Mouse (Mus musculus): ENCODE measurements around the gene Fam171a1. TPM values are rescaled to one million over a fixed set of nuclear protein-coding genes. Genes with fewer than 3 reads are reported as not detected.

Gene Fam171a1
- polyA plus RNA-seq, 1 experiment: 29.1 TPM

DNA sequence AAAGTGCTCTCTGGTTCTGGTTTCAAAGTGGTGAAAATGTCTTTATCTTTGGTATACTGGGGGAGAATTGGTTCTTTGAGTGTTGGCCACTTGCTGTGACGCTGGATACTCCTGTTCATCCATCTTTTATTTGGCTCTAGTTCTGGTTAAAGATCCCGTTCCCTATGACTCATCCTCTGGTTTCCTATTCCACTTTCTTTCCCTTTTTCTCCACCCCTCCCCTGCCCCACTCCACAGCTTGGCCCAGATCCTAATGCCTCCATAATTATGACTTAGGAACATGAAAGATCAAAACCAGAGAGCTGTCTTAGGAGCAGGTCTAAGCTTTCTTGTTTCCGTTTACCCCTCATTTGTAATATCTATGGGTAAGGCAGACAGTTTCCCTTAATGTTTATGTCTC lies 130.2 kb downstream of the Fam171a1 start:
- Histone ChIP-seq H3K27ac (ENCODE audit: insufficient read depth, low read length) (no peak overlapping the region), H3K27me3 (ENCODE audit: control insufficient read depth, insufficient read depth, low read length) (no peaks in the 10 kb centered on the region), H3K4me3 (replicated peaks; ENCODE audit: insufficient read depth, low read depth, low read length) (no peak overlapping the region), H3K4me1 (ENCODE audit: control insufficient read depth, insufficient read depth, low read length) (no peaks in the 10 kb centered on the region)
- WGBS: 58% methylated on average over 3 of the region's 3 CpGs
- TF ChIP-seq CTCF (IDR thresholded peaks at IDR 0.05; ENCODE audit: borderline replicate concordance, insufficient read depth, low read depth, low read length) (no peak), POLR2A (IDR thresholded peaks at IDR 0.05; ENCODE audit: borderline replicate concordance, insufficient read depth, low read length) (no peak)
- no peak for DNase-seq

DNA sequence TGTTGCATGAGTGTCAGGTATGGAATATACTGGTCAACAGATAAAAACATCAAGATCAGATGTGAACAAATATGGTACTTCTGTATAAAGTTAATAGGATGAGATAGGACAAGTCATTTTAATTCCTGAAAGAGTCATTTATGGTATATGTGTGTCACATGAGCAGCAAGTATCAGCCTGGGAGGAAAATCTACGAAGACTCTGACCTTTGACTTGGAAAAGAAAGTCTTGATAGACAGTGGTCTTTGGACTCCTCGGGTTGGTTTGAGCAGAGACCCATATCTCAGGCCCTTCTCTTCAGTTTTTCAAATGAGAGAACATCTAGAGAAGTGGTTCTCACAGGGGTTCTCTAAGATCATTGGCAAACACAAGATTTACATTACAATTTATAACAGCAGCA lies 137.3 kb downstream of the Fam171a1 start:
- H3K27ac ChIP-seq (ENCODE audit: insufficient read depth, low read length): no peak overlapping the region
- no peak overlapping the region for H3K4me3 ChIP-seq (replicated peaks; ENCODE audit: insufficient read depth, low read depth, low read length)
- no peak for TF ChIP-seq CTCF (IDR thresholded peaks at IDR 0.05; ENCODE audit: borderline replicate concordance, insufficient read depth, low read depth, low read length)
- no peak for TF ChIP-seq POLR2A (IDR thresholded peaks at IDR 0.05; ENCODE audit: borderline replicate concordance, insufficient read depth, low read length)
- H3K27me3 ChIP-seq (ENCODE audit: control insufficient read depth, insufficient read depth, low read length): no peaks in the 10 kb centered on the region
- no peaks in the 10 kb centered on the region for H3K4me1 ChIP-seq (ENCODE audit: control insufficient read depth, insufficient read depth, low read length)
- DNase-seq: no peak
- WGBS: 86% methylated on average over 2 of the region's 2 CpGs

DNA sequence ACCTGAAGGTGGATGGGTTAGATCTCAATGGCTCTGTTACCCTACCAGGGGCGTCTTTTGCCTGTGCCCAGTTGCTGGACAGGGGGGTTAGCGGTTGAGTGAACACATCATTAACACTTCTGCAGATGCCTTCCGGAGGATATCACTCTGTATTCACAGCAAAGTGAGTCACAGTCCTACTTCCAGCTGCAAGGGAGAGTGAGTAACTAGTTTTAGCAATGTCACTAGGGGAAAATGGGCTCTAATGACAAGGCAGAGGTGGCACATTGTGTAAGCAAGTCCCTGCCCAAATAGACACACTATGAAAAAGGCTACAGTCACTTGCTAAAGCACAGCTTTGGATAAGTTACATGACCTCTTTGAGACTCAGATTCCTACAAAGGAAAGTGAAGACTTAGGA lies 152.4 kb downstream of the Fam171a1 start:
- Histone ChIP-seq H3K27me3 (ENCODE audit: control insufficient read depth, insufficient read depth, low read length) (no peaks in the 10 kb centered on the region), H3K27ac (ENCODE audit: insufficient read depth, low read length) (no peak overlapping the region), H3K4me3 (replicated peaks; ENCODE audit: insufficient read depth, low read depth, low read length) (no peak overlapping the region), H3K4me1 (ENCODE audit: control insufficient read depth, insufficient read depth, low read length) (no peaks in the 10 kb centered on the region)
- DNase-seq: no peak
- TF ChIP-seq POLR2A (IDR thresholded peaks at IDR 0.05; ENCODE audit: borderline replicate concordance, insufficient read depth, low read length): no peak
- no peak for TF ChIP-seq CTCF (IDR thresholded peaks at IDR 0.05; ENCODE audit: borderline replicate concordance, insufficient read depth, low read depth, low read length)
- 72% methylated on average over 3 of the region's 3 CpGs for WGBS

DNA sequence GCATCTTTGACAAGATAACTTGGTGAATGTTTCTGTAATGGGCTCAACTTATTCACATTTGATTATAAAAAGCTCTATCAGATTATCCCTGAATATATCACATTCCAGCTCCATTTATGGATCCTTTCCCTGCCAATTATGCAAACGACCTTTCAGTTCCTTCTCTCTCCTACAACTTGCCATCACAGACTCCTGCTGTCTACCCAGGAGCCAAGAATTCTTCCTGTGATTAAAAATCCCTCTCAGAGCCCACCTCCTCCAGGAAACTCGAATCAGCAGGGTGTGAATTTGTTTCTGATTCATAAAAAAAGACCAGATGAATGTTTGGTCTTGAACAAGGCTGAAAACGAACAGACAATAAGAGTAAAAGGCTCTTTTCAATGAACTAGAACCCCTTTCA lies 153.9 kb downstream of the Fam171a1 start:
- 11% methylated on average over 3 of the region's 3 CpGs for WGBS
- Histone ChIP-seq H3K27me3 (ENCODE audit: control insufficient read depth, insufficient read depth, low read length) (no peaks in the 10 kb centered on the region), H3K27ac (ENCODE audit: insufficient read depth, low read length) (no peak overlapping the region), H3K4me1 (ENCODE audit: control insufficient read depth, insufficient read depth, low read length) (no peaks in the 10 kb centered on the region), H3K4me3 (replicated peaks; ENCODE audit: insufficient read depth, low read depth, low read length) (no peak overlapping the region)
- DNase-seq: no peak
- TF ChIP-seq POLR2A (IDR thresholded peaks at IDR 0.05; ENCODE audit: borderline replicate concordance, insufficient read depth, low read length) (no peak), CTCF (IDR thresholded peaks at IDR 0.05; ENCODE audit: borderline replicate concordance, insufficient read depth, low read depth, low read length) (no peak)

DNA sequence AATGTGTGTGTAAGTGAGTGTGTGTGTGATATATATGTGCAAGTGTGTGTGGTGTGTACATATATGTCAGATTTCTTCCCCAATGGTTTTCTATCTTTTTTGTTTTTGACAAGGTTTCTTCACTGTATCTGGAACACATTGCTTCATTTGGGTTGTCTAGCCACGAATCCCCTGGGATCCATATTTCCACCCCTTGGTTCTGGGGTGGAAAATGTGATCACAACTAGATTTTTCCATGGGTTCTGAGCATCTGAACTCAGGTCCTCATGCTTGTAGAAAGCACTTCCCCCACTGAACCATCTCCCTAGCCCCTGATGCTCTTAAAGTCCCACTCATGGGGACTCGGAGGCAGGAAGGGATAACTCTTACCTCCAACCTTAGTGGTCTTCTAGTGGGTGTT lies 159.3 kb downstream of the Fam171a1 start:
- H3K4me1 ChIP-seq (ENCODE audit: control insufficient read depth, insufficient read depth, low read length): no peaks in the 10 kb centered on the region
- DNase-seq: no peak
- TF ChIP-seq CTCF (IDR thresholded peaks at IDR 0.05; ENCODE audit: borderline replicate concordance, insufficient read depth, low read depth, low read length) (no peak), POLR2A (IDR thresholded peaks at IDR 0.05; ENCODE audit: borderline replicate concordance, insufficient read depth, low read length) (no peak)
- WGBS: 91% methylated on average over 2 of the region's 2 CpGs
- no peak overlapping the region for H3K27ac ChIP-seq (ENCODE audit: insufficient read depth, low read length)
- H3K4me3 ChIP-seq (replicated peaks; ENCODE audit: insufficient read depth, low read depth, low read length): no peak overlapping the region
- H3K27me3 ChIP-seq (ENCODE audit: control insufficient read depth, insufficient read depth, low read length): no peaks in the 10 kb centered on the region

DNA sequence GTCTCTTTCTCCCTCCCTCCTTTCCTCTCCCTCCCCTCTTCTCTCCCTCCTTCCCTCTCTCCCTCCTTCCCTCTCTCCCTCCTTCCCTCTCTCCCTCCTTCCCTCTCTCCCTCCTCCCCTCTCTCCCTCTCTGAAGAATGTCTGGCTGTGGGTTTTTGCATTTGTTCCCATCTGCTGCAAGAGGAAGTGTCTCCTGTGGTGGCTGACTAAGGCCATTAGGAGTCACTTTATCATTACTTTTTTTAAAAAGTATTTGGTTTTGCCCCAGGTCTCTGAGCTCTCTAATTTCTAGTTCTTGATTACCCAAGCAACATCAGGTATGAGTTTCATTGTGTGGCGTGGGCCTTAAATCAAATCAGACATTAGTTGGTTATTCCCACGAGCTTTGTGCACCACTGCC lies 162.1 kb downstream of the Fam171a1 start:
- Histone ChIP-seq H3K4me1 (ENCODE audit: control insufficient read depth, insufficient read depth, low read length) (no peaks in the 10 kb centered on the region), H3K4me3 (replicated peaks; ENCODE audit: insufficient read depth, low read depth, low read length) (no peak overlapping the region), H3K27ac (ENCODE audit: insufficient read depth, low read length) (no peak overlapping the region), H3K27me3 (ENCODE audit: control insufficient read depth, insufficient read depth, low read length) (no peaks in the 10 kb centered on the region)
- 66% methylated on average over 2 of the region's 2 CpGs for WGBS
- TF ChIP-seq CTCF (IDR thresholded peaks at IDR 0.05; ENCODE audit: borderline replicate concordance, insufficient read depth, low read depth, low read length) (no peak), POLR2A (IDR thresholded peaks at IDR 0.05; ENCODE audit: borderline replicate concordance, insufficient read depth, low read length) (no peak)
- DNase-seq: no peak

Other genes with a start within 250 kb of the Fam171a1 start
- gene Nmt2, start 170.0 kb downstream of the Fam171a1 start, polyA plus RNA-seq (2012; rRNA removed): 39.8 and 41.6 TPM in 2 replicates
- 12.7 and 13.5 TPM in 2 replicates for gene Rpp38, start 218.4 kb downstream of the Fam171a1 start, polyA plus RNA-seq (2012; rRNA removed)
- gene Acbd7, start 221.9 kb downstream of the Fam171a1 start, polyA plus RNA-seq (2012; rRNA removed): 1.4 TPM in 2 replicates

Measured in cerebellum, adult 2 months (tissue).